Mouse (Mus musculus): ENCODE results near the gene H2-Ab1. TPM values are rescaled to one million over a fixed set of nuclear protein-coding genes. Genes with fewer than 3 reads are reported as not detected.
A peak's percentile ranks its signal among the peaks of the same experiment; 100 is the strongest.
"Not testable (repeated sequence)": the region's sequence is repeated elsewhere in the genome, so short reads cannot be mapped to it uniquely, and the experiment has no call there.

H2-Ab1 gene
- polyA plus RNA-seq, 1 experiment from 2014 or later, result 17.1 TPM

DNA sequence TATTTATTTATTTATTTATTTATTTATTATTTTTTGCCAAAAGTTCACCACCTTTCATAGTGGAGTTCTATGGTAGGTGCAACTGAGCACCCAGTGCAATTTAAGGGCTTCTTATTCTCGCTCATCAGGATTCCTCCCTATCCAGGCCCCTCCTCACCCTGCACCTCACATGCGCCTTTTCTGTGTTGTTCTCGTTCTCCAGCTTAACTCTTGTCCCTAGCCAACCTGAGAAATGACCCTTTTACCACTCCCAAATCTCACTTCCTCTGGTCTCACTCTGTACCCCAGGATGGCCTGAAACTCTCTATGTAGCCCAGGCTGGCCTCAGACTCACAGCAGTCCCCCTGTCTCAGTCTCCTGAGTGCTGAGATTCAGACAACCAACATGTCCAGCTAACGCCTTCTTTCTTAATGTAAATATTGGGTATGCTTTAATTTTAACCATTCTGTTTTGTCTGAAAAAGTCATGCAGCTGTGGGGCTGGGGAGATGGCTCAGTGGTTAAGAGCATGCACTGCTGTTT, 44.2 kb downstream of the H2-Ab1 start:
- no peak overlapping the region for H3K9ac ChIP-seq
- 81% methylated on average over 4 of the region's 4 CpGs for WGBS
- no peak for ATAC-seq
- H3K27ac ChIP-seq, result no peak overlapping the region
- H3K4me1 ChIP-seq (replicated peaks), result no peaks in the 10 kb centered on the region
- H3K4me2 ChIP-seq (replicated peaks), result no peak overlapping the region
- no peak overlapping the region for H3K4me3 ChIP-seq (replicated peaks)
- no peaks in the 10 kb centered on the region for H3K36me3 ChIP-seq
- no peaks in the 10 kb centered on the region for H3K9me3 ChIP-seq
- H3K27me3 ChIP-seq (replicated peaks), result no peaks in the 10 kb centered on the region

DNA sequence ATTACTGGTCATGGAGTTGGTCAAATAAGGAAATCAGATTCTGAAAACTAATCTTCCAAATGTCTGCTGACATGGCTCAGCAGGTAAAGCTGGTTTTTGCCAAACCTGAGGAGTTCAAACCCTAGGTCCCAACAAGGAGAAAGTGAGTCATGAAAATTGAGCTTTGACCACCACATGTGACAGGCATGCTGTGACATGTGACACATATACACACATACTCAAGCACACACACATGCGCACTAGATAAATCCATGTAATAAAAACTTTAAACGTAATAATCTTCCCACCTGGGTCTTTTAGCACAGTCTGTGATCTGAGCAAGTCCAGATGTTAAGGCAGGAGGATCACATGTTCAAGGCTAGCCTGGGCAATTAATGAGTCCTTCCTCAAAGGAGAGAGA, 46.3 kb downstream of the H2-Ab1 start:
- ATAC-seq, result no peak
- Histone ChIP-seq H3K4me2 (replicated peaks) (no peak overlapping the region), H3K27me3 (replicated peaks) (no peaks in the 10 kb centered on the region), H3K4me3 (replicated peaks) (no peak overlapping the region), H3K4me1 (replicated peaks) (no peaks in the 10 kb centered on the region), H3K9ac (no peak overlapping the region), H3K36me3 (no peaks in the 10 kb centered on the region), H3K9me3 (no peaks in the 10 kb centered on the region), H3K27ac (no peak overlapping the region)
- 82% methylated on average over 2 of the region's 2 CpGs for WGBS

DNA sequence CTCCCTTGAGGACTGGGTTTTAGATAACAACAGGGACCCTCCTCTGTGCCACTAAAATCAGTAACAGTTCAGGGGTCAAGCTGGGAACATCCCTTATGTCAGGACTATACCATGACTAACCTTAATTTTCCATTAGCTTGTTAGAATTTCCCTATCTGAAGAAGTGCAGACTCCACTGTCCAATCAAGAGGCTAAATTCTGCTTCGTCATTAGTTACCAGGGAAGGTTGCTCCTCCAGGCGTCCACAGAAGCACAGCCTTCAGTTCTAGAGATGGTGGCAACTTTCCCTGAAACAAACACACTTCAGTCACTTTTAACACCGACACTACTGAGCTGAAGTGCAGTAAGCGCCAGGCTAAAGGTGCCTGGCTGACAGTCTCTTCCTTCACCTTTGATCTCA, 47.3 kb downstream of the H2-Ab1 start:
- Histone ChIP-seq H3K9me3 (no peaks in the 10 kb centered on the region), H3K4me1 (replicated peaks) (0 out of 2 replicates have a peak, but pooled peaks cover 2% of the 10 kb centered on the region), H3K4me3 (replicated peaks) (no peak overlapping the region), H3K4me2 (replicated peaks) (no peak overlapping the region), H3K9ac (no peak overlapping the region), H3K36me3 (no peaks in the 10 kb centered on the region), H3K27me3 (replicated peaks) (no peaks in the 10 kb centered on the region), H3K27ac (no peak overlapping the region)
- no peak for ATAC-seq
- WGBS, result 17% methylated on average over 4 of the region's 4 CpGs

DNA sequence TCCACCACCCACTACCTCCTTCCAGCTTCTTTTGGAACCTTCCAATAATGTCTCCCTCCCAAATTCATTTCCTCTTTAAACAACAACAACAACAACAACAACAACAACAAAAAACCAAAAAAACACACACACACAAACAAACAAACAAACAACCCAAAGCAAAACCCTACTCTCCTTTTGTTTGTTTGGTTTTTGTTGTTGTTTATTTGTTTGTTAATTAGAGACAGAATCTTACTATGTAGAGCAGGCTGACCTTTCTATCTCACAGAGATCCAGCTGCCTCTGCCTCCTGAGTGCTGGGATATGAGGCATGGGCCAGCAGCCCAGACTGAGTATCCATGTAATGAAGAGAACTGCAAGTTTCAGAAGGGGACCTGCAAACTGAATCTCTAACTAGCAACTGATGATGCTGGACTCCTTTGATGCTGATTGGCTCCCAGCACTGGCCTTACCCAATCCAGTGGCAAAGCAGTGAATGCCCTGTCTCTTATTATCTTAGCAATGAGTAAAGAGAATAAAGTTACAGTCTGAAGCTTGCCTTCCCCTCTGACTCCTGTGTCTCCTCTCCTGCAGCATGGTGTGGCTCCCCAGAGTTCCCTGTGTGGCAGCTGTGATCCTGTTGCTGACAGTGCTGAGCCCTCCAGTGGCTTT, 48.0 kb downstream of the H2-Ab1 start, which contains the start of gene H2-Eb1:
Gene H2-Eb1 (plus strand): TSS at position 488 of the 651 bp plus-strand sequence.
- Histone ChIP-seq H3K9me3 (no peaks in the 10 kb centered on the region), H3K27me3 (replicated peaks) (no peaks in the 10 kb centered on the region), H3K4me3 (replicated peaks) (no peak within 1 kb of the TSS), H3K36me3 (no peaks in the 10 kb centered on the region), H3K27ac (no peak within 1 kb of the TSS), H3K4me2 (replicated peaks) (no peak within 1 kb of the TSS), H3K4me1 (replicated peaks) (0 out of 2 replicates have a peak, but pooled peaks cover 2% of the 10 kb centered on the region), H3K9ac (no peak within 1 kb of the TSS)
- peak; percentile 66 for ATAC-seq

DNA sequence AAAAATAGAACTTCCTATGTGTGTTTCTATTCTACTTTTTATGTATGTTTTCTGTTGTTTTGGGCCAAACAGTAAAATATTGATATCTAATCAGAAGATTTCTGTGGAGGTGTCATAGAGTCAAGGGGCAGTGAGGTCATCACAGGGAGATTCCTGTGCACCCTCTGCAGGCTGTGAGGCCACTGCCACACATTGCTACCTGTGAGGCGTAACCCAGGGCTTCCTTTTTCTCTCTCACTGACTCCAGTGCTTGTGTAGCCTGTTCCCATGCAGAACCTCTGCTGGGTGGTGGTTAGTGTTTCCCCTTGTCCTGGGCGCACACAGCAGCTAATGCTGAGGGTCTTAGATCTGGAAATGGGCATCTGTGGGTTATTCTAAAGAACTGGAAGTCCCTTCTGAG, 48.9 kb downstream of the H2-Ab1 start:
- WGBS, result 90% methylated on average over 2 of the region's 2 CpGs
- H3K27me3 ChIP-seq (replicated peaks), result no peaks in the 10 kb centered on the region
- H3K36me3 ChIP-seq, result no peaks in the 10 kb centered on the region
- H3K4me3 ChIP-seq (replicated peaks), result no peak overlapping the region
- H3K4me1 ChIP-seq (replicated peaks), result 0 out of 2 replicates have a peak, but pooled peaks cover 2% of the 10 kb centered on the region
- no peak for ATAC-seq
- H3K9ac ChIP-seq, result no peak overlapping the region
- no peaks in the 10 kb centered on the region for H3K9me3 ChIP-seq
- no peak overlapping the region for H3K27ac ChIP-seq
- H3K4me2 ChIP-seq (replicated peaks), result no peak overlapping the region

DNA sequence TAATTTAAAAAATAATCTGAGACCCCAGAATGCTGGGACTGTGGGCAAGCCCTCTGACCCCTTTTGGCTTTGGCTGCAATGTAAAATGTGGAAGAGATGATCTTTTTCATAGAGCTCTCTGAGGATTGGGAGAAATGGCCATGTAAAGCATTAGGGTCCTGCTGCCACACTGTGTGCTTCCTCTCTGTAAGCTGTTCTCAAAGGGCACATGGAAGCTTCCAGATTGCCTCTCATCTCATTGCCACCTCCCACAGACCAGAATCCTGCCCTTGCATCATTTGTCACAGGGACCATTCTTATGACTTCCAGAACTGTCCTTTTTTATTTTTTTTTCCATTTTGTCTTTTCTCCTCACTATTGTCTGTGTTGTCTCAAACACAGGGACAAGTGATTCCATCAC, 49.7 kb downstream of the H2-Ab1 start:
- no peak overlapping the region for H3K4me2 ChIP-seq (replicated peaks)
- no peaks in the 10 kb centered on the region for H3K36me3 ChIP-seq
- no peak overlapping the region for H3K4me3 ChIP-seq (replicated peaks)
- H3K27me3 ChIP-seq (replicated peaks), result no peaks in the 10 kb centered on the region
- H3K9me3 ChIP-seq, result no peaks in the 10 kb centered on the region
- no peak overlapping the region for H3K27ac ChIP-seq
- no peak overlapping the region for H3K9ac ChIP-seq
- no peak for ATAC-seq
- 0 out of 2 replicates have a peak, but pooled peaks cover 2% of the 10 kb centered on the region for H3K4me1 ChIP-seq (replicated peaks)

DNA sequence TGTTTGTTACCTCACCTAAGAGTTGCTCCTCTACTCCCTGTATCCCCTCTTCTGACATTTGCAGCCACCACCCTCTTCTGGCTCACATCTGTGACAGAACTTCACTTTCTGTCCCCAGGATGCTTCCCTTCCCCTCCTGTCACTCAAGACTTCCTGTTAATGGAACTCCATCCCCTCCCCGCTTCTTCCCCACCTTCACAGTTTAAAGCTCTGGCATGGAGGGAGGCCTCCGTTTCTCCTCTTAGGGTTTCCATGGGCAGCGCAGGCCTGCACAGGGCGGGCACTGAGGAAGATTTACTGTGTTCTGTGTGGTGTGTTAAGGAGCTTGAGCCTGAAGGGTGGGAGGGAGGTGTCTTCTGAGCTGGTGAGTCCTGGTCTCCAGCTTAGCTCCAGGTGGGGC, 50.7 kb downstream of the H2-Ab1 start:
- H3K9ac ChIP-seq, result no peak overlapping the region
- H3K4me1 ChIP-seq (replicated peaks), result 0 out of 2 replicates have a peak, but pooled peaks cover 2% of the 10 kb centered on the region
- H3K36me3 ChIP-seq, result no peaks in the 10 kb centered on the region
- H3K4me3 ChIP-seq (replicated peaks), result no peak overlapping the region
- WGBS, result 75% methylated on average over 4 of the region's 4 CpGs
- no peaks in the 10 kb centered on the region for H3K27me3 ChIP-seq (replicated peaks)
- H3K4me2 ChIP-seq (replicated peaks), result no peak overlapping the region
- H3K9me3 ChIP-seq, result no peaks in the 10 kb centered on the region
- ATAC-seq, result no peak
- H3K27ac ChIP-seq, result no peak overlapping the region

DNA sequence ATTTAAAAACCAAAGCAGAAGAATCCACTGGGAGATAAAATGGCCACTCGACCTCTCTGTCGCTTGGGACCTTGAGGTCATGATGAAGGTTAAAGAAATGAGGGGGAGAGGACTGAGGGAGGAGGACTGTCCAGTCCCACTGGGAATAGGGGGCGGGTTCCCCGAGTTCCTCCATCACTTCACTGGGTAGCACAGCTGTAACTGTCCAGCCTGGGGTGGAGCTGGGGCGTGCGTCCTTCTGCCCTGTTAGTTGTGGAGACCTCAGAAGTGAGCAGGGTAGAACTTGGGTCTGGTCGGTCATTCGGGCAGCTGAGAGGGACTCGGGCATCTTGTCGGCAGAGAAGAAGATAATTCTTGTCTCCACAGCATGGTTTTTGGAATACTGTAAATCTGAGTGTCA, 51.7 kb downstream of the H2-Ab1 start:
- ATAC-seq, result peak; percentile 56
- Histone ChIP-seq H3K4me1 (replicated peaks) (0 out of 2 replicates have a peak, but pooled peaks cover 2% of the 10 kb centered on the region), H3K9ac (peak overlapping the region; percentile 55), H3K4me2 (replicated peaks) (peak overlapping the region; percentile 78), H3K27me3 (replicated peaks) (no peaks in the 10 kb centered on the region), H3K36me3 (no peaks in the 10 kb centered on the region), H3K27ac (no peak overlapping the region), H3K9me3 (no peaks in the 10 kb centered on the region), H3K4me3 (replicated peaks) (peak overlapping the region; percentile 54)
- 30% methylated on average over 10 of the region's 10 CpGs for WGBS

DNA sequence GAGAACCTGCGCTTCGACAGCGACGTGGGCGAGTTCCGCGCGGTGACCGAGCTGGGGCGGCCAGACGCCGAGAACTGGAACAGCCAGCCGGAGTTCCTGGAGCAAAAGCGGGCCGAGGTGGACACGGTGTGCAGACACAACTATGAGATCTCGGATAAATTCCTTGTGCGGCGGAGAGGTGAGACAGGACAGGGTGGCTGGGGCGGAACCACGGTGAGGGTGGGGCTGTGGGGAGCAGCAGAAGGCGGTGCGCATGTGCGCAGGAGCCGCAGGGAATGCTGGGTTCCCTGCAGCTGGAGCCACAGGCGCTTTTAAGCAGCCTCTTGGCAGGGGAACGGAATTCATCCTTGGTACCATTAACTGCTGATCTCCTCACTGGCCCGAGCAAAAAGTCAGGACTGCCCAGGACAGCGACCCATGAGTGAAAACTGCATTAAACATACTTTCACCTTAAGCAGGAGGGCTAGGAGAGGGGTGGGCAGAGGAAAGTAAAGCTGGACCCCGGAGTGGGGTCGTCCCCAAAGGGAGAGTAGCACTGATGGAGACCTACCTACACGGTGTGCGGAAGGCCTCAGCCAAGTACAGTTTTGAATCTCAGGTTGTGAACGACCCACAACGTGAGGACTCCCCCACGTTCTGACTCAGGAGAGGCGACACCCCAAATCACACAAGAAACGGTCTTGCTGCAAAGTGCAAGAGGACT, 52.3 kb downstream of the H2-Ab1 start:
- Histone ChIP-seq H3K4me1 (replicated peaks) (0 out of 2 replicates have a peak, but pooled peaks cover 2% of the 10 kb centered on the region), H3K4me3 (replicated peaks) (peak overlapping the region; percentile 54), H3K4me2 (replicated peaks) (peak overlapping the region; percentile 78), H3K9me3 (no peaks in the 10 kb centered on the region), H3K27ac (no peak overlapping the region), H3K36me3 (no peaks in the 10 kb centered on the region), H3K9ac (peak overlapping the region; percentile 55), H3K27me3 (replicated peaks) (no peaks in the 10 kb centered on the region)
- ATAC-seq, result peak; percentile 89
- WGBS, result 24% methylated on average over 38 of the region's 38 CpGs

DNA sequence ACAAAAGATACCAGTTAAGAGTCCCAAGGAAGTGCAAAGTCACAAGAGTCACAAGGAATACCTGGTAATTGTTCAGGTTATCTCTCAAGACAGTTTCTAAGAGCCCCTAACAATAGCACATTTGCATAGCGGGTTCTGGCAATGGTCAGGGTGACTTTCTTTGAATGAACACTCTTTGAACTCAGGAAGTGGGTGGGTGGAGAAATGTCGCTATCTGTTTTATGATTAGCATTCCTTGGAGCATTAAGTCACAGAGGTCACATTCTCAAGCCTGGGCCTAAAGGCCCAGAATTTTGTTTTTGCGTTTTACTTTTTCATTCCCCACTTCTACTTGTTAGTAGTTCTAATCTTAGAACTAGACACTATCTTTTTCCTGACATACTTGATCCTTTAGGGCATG, 53.0 kb downstream of the H2-Ab1 start:
- not testable (repeated sequence) for H3K27me3 ChIP-seq (replicated peaks); H3K4me2 ChIP-seq (replicated peaks); H3K4me3 ChIP-seq (replicated peaks); H3K9me3 ChIP-seq; H3K36me3 ChIP-seq; H3K27ac ChIP-seq; H3K4me1 ChIP-seq (replicated peaks); H3K9ac ChIP-seq; ATAC-seq
- 78% methylated on average over 3 of the region's 3 CpGs for WGBS

DNA sequence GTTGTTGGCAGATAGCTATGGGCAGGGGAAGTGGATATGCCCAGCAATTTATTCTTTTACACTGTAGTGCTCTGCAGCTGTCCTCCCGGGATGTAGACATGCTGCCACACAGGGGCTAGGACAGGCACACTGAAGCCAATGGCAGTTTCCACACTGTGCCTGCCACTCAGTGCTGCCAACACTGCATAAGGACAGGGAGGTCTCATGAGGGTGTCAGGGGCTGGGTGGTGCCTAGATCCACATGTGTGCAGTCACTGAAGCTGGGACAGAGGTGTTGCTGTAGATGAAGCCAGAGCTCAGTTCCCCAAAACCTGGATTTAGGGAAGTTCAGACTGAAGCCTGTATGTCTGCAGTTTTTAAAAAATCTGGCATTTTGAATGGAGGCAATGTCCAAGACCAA, 54.7 kb downstream of the H2-Ab1 start:
- Histone ChIP-seq H3K4me2 (replicated peaks) (no peak overlapping the region), H3K27me3 (replicated peaks) (no peaks in the 10 kb centered on the region), H3K9ac (no peak overlapping the region), H3K36me3 (no peaks in the 10 kb centered on the region), H3K27ac (no peak overlapping the region), H3K4me1 (replicated peaks) (0 out of 2 replicates have a peak, but pooled peaks cover 2% of the 10 kb centered on the region), H3K4me3 (replicated peaks) (no peak overlapping the region), H3K9me3 (no peaks in the 10 kb centered on the region)
- 85% methylated on average over 1 of the region's 1 CpGs for WGBS
- no peak for ATAC-seq

DNA sequence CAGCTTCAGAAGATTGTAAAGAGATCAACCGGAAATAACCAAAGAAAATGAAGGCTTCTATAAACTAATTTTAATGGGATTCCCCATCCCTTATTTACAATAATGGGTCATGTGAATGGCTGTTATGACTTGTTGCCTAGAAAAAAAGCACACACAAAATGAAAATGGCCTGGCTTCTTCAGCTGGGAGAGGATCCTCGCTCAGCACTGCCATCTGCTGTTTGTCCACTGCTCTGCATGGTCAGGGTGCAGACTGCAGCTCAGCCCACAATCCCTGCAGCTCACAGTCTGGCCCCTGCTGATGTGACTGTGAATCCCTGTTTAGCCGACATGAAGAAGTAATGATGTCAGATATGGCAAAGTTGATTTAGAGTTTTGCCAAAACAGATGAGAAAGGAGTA, 55.9 kb downstream of the H2-Ab1 start:
- ATAC-seq, result no peak
- H3K4me3 ChIP-seq (replicated peaks), result no peak overlapping the region
- 0 out of 2 replicates have a peak, but pooled peaks cover 2% of the 10 kb centered on the region for H3K4me1 ChIP-seq (replicated peaks)
- H3K9me3 ChIP-seq, result no peaks in the 10 kb centered on the region
- no peak overlapping the region for H3K27ac ChIP-seq
- WGBS, result 37% methylated on average over 3 of the region's 3 CpGs
- H3K9ac ChIP-seq, result no peak overlapping the region
- no peak overlapping the region for H3K4me2 ChIP-seq (replicated peaks)
- no peaks in the 10 kb centered on the region for H3K36me3 ChIP-seq
- no peaks in the 10 kb centered on the region for H3K27me3 ChIP-seq (replicated peaks)
